Mouse (Mus musculus): ENCODE results near the gene Wfdc6b. TPM values are rescaled to one million over a fixed set of nuclear protein-coding genes. Genes with fewer than 3 reads are reported as not detected.
"Not testable (repeated sequence)": the region's sequence is repeated elsewhere in the genome, so short reads cannot be mapped to it uniquely, and the experiment has no call there.

Wfdc6b gene
- not detected for total RNA-seq (2022)

- DNase-seq (ENCODE audit: low spot score), result peak; percentile 28
Observed at GRCm38 (mm10) chr2:164613471-164613870, at the start of gene Wfdc6b, which contains the start of gene Wfdc8. Gene Wfdc6b (plus strand): TSS chr2:164613522. Gene Wfdc8 (minus strand): TSS chr2:164613626.

- no peak for DNase-seq (ENCODE audit: low spot score)
Observed at GRCm38 (mm10) chr2:164564346-164564745, 49.0 kb upstream of the Wfdc6b start.

- no peak for DNase-seq (ENCODE audit: low spot score)
Observed at GRCm38 (mm10) chr2:164566997-164567396, 46.3 kb upstream of the Wfdc6b start.

DNA sequence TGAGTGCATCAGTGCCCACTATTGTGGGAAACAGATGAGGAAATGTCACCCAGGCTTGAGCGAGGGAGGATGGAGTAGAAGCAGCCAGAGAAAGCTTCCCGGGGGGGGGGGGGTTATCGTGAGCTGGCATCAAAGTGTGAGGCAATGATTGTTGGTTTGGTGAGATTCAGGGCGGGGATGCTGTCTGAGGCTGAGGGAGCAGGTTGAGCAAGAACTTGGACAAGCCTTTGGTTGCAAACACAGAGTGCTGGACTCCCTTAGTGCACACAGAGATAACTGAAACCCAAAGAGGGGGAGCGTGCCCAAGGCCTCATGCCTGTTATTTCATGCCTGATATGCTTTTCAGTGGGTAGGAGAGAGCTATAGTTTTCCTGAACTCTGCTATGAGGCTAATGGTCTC, 45.9 kb upstream of the Wfdc6b start:
- no peak for DNase-seq (ENCODE audit: low spot score)

DNA sequence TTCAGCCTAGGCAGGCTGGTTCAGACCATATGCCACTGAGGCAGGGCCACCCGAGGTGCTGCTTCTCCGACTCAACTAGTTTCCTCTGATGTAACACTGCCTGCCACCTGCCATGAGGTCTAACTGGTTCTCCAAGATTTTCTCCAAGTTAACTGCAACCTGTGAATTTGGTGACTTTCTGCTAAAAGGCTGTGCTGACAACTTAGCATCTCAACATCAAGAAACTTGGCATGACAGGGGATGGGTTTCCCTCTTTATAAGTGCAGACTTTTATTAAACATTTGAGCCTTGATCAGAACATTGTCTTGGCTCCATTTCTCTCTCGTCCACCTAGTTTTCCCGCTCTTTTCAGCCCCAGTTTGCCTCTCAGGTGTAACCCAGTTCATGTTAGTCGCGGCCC, 40.0 kb upstream of the Wfdc6b start, which contains the start of gene Spint3:
Gene Spint3 (minus strand): TSS at position 101 of the 400 bp plus-strand sequence.
- not testable (repeated sequence) for DNase-seq (ENCODE audit: low spot score)

- peak; percentile 17 for DNase-seq (ENCODE audit: low spot score)
Observed at GRCm38 (mm10) chr2:164585025-164585725, 28.1 kb upstream of the Wfdc6b start, which contains the start of gene Wfdc6a. Gene Wfdc6a (minus strand): TSS chr2:164585447.

GRCm38 (mm10) chr2:164592014-164592413, 21.3 kb upstream of the Wfdc6b start:
- no peak for DNase-seq (ENCODE audit: low spot score)

DNA sequence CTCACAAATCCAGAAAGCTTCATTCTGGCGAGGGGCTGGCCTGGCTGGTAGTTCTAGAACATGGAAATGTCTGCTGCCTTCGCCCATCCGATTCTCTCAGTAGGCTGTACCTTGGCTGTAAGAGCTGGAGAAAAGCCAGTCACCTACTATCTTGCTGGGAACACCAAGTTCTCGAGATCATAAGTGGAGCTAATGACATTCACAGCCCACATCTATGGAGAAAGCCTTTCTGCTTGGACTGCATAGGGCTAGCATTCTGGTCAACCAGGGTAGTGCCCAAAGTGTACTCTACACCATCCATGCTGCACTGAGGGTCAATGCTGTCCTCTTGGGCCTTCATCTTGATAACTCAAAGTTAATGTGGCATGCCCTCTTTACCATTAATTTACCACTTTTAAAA, 19.8 kb upstream of the Wfdc6b start, which contains the start of gene Eppin:
Gene Eppin (minus strand): TSS at position 101 of the 400 bp plus-strand sequence.
- DNase-seq (ENCODE audit: low spot score), result no peak

DNA sequence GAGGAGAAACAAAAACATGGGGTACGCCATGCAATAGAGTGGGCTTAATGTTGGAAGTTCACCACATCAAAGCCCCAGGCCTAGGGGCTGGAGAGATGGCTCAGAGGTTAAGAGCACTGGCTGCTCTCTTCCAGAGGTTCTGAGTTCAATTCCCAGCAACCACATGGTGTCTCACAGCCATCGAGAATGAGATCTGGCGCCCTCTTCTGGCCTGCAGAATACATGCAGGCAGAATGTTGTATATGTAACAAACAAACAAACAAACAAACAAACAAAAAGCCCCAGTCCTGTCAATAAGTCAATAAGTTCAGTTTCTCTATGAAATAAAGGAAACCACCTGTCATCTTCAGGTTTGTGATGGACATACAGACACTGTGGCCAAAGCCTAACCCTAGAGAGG, 13.1 kb upstream of the Wfdc6b start:
- DNase-seq (ENCODE audit: low spot score), result no peak

GRCm38 (mm10) chr2:164603482-164603881, 9.8 kb upstream of the Wfdc6b start:
- no peak for DNase-seq (ENCODE audit: low spot score)

- DNase-seq (ENCODE audit: low spot score), result no peak
Observed at GRCm38 (mm10) chr2:164604411-164604810, 8.9 kb upstream of the Wfdc6b start.

DNA sequence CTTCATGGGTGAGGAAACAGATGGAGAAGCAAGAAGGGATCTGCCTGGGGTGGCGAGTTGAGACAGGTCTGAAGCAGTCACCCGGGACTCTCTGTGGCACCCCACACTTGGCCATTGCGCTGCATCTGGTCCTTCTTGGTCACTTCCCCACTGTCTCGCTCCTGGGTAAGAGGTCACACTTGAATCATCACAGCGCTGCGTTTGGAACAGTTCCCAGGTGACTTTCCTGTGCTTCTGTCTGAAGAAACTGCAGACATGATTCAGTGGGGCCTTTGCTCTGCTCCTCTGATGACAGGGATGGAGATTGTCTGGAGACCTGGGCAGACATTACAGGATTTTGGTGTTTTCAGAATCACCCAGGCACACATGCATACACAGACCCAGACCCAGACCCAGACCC, 4.5 kb upstream of the Wfdc6b start:
- DNase-seq (ENCODE audit: low spot score), result no peak

DNA sequence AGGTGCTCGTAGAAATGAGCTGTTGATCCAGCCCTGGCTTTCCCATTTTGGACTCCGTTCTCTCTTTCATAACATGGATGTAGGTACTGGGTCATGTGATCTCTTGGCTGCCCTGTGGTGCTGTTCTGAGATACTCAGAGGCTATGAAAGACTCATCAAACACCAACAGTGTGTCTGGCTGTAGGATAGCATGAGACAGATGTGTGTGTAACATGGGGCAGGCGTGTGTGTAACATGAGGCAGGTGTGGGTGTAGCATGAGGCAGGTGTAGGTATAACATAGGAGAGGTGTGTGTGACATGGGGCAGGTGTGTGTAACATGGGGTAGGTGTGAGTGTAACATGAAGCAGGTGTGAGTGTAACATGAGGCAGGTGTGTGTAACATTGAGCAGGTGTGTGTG, 2.1 kb downstream of the Wfdc6b start:
- no peak for DNase-seq (ENCODE audit: low spot score)

GRCm38 (mm10) chr2:164619050-164619449, 5.7 kb downstream of the Wfdc6b start:
- DNase-seq (ENCODE audit: low spot score), result no peak

DNA sequence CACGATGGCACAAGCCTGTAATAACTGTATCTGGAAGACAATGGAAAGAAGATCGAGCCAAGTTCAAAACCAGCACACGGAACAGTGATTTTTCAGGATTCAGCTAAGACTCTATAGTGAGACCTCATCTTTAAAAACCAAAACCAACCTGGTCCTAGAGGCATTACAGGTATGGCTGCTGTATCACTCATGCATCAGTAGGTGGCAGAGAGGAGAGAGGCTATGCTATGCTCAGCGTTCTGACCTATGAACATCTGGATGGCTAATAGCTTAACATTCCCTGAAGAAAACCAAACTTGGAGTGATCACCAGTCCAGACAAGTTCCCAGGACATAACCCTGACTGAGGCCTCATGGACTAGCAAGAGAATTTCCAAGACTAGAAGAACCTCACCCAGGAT, 8.5 kb downstream of the Wfdc6b start:
- DNase-seq (ENCODE audit: low spot score), result no peak

- DNase-seq (ENCODE audit: low spot score), result no peak
Observed at GRCm38 (mm10) chr2:164635266-164635665, 21.9 kb downstream of the Wfdc6b start.

- no peak for DNase-seq (ENCODE audit: low spot score)
Observed at GRCm38 (mm10) chr2:164638696-164639095, 25.4 kb downstream of the Wfdc6b start, which contains the start of gene Wfdc16. Gene Wfdc16 (minus strand): TSS chr2:164638796.

DNA sequence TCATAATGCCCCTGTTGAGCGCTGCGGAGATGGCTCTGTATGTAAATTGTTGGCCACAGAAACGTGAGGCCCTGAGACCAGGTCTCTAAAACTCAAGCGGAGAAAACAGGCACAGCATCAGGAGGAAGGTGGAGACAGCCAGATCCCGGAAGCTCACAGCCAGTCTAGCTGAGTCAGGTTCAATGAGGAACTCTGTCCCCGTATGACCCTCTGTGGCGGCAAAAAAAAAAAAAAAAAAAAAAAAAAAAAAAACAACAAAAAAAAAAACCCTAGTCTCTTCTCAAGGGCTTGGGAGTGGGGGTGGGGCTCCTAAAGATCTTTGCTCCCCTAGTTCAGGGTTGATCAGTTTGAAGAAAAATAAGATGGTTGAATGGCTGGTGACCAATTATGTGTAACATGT, 27.8 kb downstream of the Wfdc6b start:
- DNase-seq (ENCODE audit: low spot score), result no peak

DNA sequence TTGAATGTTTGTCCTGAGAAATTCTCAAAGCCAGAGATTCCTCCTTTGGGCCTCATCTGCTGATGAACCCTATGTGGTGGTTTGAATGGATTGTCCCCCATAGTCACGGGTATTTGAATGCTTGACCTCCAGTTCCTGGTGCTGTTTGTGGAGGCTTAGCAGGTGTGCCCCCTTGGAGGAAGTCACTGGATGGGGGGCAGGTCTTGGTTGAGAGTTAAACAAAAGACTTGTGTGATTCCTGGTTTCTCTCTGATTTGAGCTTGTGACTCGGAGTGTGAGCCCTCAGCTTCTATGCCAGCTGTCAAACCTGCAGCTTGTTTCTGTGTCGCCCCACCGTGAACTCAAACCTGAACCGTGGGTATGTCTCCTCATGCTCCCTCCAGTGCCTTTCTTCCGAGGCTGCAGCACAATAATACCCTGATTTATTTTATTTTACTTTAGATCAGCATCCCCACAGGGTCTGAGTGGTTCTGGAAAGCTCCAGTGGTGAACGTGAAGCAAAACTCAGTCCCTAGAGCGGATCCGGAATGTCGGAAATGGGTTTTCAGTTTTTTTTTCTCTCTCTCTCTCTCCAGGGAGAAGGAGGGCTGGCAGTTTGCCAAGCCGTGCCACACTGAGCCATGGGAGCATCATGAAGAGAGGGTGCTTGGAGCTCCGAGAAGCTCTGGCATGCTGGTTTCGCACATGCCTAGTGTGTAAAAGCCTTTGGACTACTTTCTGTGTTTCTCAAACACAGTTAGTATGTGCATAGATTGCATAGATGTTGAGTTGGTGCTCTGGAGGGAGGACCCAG, 28.8 kb downstream of the Wfdc6b start:
- DNase-seq (ENCODE audit: low spot score), result no peak

GRCm38 (mm10) chr2:164655858-164656257, 42.5 kb downstream of the Wfdc6b start, which contains the start of gene Wfdc10:
Gene Wfdc10 (plus strand): TSS chr2:164656046.
- DNase-seq (ENCODE audit: low spot score), result peak; percentile 6

DNA sequence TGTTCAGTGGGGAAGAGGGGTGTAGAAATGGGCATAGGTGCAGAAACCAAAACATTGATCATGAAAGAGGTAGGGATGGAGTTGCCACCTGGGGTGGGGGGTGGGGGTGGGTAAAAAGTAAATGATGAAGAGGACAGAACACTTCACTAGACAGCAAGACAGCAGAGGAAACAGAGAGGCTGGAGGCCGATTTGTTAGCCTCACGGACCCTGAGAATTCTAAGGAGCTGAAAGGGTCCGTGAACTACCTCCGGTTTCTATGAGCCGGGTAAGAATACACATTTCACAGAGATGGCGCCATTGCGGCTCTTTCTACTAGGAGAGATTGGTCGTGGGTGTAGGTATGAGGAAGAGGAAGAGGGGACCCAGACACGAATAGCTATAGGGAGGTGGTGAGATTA, 43.2 kb downstream of the Wfdc6b start, which contains the start of gene Wfdc9:
Gene Wfdc9 (minus strand): TSS at position 101 of the 400 bp plus-strand sequence.
- DNase-seq (ENCODE audit: low spot score), result no peak

- no peak for DNase-seq (ENCODE audit: low spot score)
Observed at GRCm38 (mm10) chr2:164664851-164665250, 51.5 kb downstream of the Wfdc6b start.

Data from heart, adult 8-10 months (tissue).